Mouse (Mus musculus) myocyte (in vitro differentiated cells): ENCODE data around the gene Acsf3. TPM values are rescaled to one million over a fixed set of nuclear protein-coding genes. Genes with fewer than 3 reads are reported as not detected.

Experiments
- H3K27me3 ChIP-seq: one replicate; pipeline ENCODE4 v1.6.1; 2011; ENCODE audit not compliant: control insufficient read depth, insufficient read depth, insufficient read length
- H3K36me3 ChIP-seq: one replicate; pipeline ENCODE4 v1.6.1; 2011; ENCODE audit not compliant: control insufficient read depth, insufficient read depth
- H3K4me2 ChIP-seq: one replicate; pipeline ENCODE4 v1.6.1; 2011; ENCODE audit warnings: low read depth, control low read depth
- H3K4me3 ChIP-seq: one replicate; pipeline ENCODE4 v1.5.1; 2011; ENCODE audit warnings: mild to moderate bottlenecking, control low read depth, moderate library complexity
- H3K79me2 ChIP-seq: one replicate; pipeline ENCODE4 v1.6.1; 2011; ENCODE audit not compliant: control insufficient read depth, insufficient read depth
- H3ac ChIP-seq: one replicate; pipeline ENCODE4 v1.6.1; 2011; ENCODE audit not compliant: control insufficient read depth, insufficient read length
- CEBPB ChIP-seq: IDR thresholded peaks from 2 replicates; pipeline ENCODE4 v1.6.1; 2011; ENCODE audit warnings: mild to moderate bottlenecking, moderate library complexity; ENCODE audit not compliant: poor library complexity, insufficient read depth, severe bottlenecking
- E2F4 ChIP-seq: IDR thresholded peaks from one replicate; pipeline ENCODE4 v1.6.1; 2011; ENCODE audit warnings: mild to moderate bottlenecking, control low read depth, moderate library complexity; ENCODE audit not compliant: insufficient read depth
- MAX ChIP-seq: IDR thresholded peaks from one replicate; pipeline ENCODE4 v1.6.1; 2011; ENCODE audit warnings: low read depth, mild to moderate bottlenecking, control low read depth
- MYOD1 ChIP-seq, 3 experiments: IDR thresholded peaks; one replicate each; pipeline ENCODE4 v1.6.1; 2011; ENCODE audit warnings: control low read depth in 2 of 3, low read depth in 2 of 3, mild to moderate bottlenecking in 2 of 3, moderate library complexity in 1 of 3; ENCODE audit not compliant: insufficient read length in 2 of 3, control insufficient read depth in 1 of 3
- MYOG ChIP-seq, 3 experiments: IDR thresholded peaks; one replicate each; pipeline ENCODE4 v1.6.1; 2011; ENCODE audit warnings: control low read depth in 2 of 3, low read depth in 2 of 3, mild to moderate bottlenecking in 2 of 3; ENCODE audit not compliant: insufficient read length in 2 of 3, control insufficient read depth in 1 of 3, insufficient read depth in 1 of 3
- POLR2A ChIP-seq: IDR thresholded peaks from one replicate; pipeline ENCODE4 v1.6.1; 2011; ENCODE audit warnings: low read depth, mild to moderate bottlenecking, control low read depth, moderate library complexity; ENCODE audit not compliant: insufficient read length
- POLR2AphosphoS2 ChIP-seq: IDR thresholded peaks from one replicate; pipeline ENCODE4 v1.6.1; 2011; ENCODE audit warnings: low read depth, control low read depth; ENCODE audit not compliant: insufficient read length
- REST ChIP-seq: IDR thresholded peaks from one replicate; pipeline ENCODE4 v1.6.1; 2011; ENCODE audit warnings: mild to moderate bottlenecking, control low read depth, moderate library complexity; ENCODE audit not compliant: insufficient read depth, insufficient read length
- SRF ChIP-seq: IDR thresholded peaks from one replicate; pipeline ENCODE4 v1.6.1; 2011; ENCODE audit warnings: low read depth; ENCODE audit not compliant: control insufficient read depth, insufficient read length
- TCF12 ChIP-seq: IDR thresholded peaks from one replicate; pipeline ENCODE4 v1.6.1; 2011; ENCODE audit warnings: mild to moderate bottlenecking, control low read depth; ENCODE audit not compliant: poor library complexity, insufficient read depth, severe bottlenecking
- TCF3 ChIP-seq: IDR thresholded peaks from one replicate; pipeline ENCODE4 v1.6.1; 2011; ENCODE audit warnings: low read depth, control low read depth; ENCODE audit not compliant: insufficient read length
- USF1 ChIP-seq: IDR thresholded peaks from one replicate; pipeline ENCODE4 v1.6.1; 2011; ENCODE audit warnings: low read depth, mild to moderate bottlenecking, control low read depth, moderate library complexity
- polyA plus RNA-seq: library from polyadenylated mRNA; unstranded; fragments of >200 nt; fragmentation: generic; extraction: Trizol; gene quantifications from one replicate; pipeline ENCODE4 v1.2.1, GENCODE M21; 2012; ENCODE audit warnings: missing spikeins

Gene Acsf3
- polyA plus RNA-seq, 1 experiment, result 9.3 TPM

DNA sequence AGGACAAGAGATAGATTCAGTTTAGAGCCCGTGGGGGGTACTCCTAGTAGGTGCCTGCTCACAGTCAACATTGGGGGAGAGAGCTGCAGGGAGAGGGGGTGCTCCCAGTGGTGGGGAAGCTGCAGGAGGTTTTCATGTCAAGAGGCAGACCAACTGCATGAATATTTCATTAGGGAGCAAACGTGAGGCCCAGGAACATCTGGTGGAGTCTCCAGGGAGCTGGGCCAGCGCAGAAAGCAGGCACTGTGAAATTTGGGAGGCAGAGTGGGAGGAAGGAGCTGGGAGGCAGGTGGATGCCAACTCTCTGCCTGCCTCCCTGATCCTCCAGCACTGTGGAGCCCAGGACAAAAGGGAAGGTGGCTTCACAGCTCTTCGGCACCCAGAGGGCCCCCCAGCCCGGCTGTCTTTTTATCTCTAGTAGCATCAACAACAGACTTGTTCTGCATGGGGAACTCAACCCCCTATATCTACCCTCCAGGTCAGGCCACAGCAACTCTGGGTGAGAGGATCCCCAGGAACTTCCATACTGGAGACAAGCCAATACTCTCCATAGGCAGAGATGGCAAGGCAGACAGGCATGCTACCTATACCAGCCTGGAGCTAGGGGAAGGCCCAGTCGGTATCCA lies 25.8 kb upstream of the Acsf3 start:
- TF ChIP-seq POLR2AphosphoS2 (no peak), MAX (no peak)
- H3K27me3 ChIP-seq, result peaks cover 78% of the 10 kb centered on the region
- H3K4me3 ChIP-seq, result no peak overlapping the region
- no peaks in the 10 kb centered on the region for H3K36me3 ChIP-seq
- H3K79me2 ChIP-seq, result no peaks in the 10 kb centered on the region
- H3ac ChIP-seq, result no peak overlapping the region
- no peak overlapping the region for H3K4me2 ChIP-seq

DNA sequence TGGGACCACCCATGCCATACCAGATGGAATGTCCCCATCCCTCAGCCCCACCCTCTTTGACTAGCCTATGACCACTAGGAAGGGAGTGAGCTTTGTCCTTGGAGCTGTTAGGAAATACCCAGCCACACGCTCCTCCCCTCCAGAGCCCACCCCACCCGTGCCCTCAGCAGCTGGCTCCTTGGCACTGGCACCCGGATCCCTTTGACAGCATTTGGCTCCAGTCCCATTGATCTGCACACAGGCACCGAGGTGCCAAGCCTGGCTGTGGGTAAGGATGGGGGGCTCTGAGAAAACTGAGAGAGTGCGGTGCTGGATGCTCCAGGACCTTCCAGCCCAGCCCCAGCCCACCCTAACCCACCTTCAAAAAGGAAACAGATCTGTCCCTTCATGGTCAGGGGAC lies 23.9 kb upstream of the Acsf3 start:
- no peak overlapping the region for H3K4me3 ChIP-seq
- no peak for TF ChIP-seq REST
- no peak for TF ChIP-seq TCF12
- TF ChIP-seq MYOD1 (IDR thresholded peaks at IDR 0.05; ENCODE audit: control insufficient read depth in 1 of 3, insufficient read length in 2 of 3, low read depth in 2 of 3), result peak in 1 of 3 experiments; percentile 56
- no peak for TF ChIP-seq POLR2AphosphoS2
- no peak for TF ChIP-seq CEBPB
- peak in 2 of 3 experiments; percentile 12 to 71 for TF ChIP-seq MYOG (IDR thresholded peaks at IDR 0.05; ENCODE audit: control insufficient read depth in 1 of 3, insufficient read depth in 1 of 3, insufficient read length in 2 of 3, low read depth in 2 of 3)
- no peaks in the 10 kb centered on the region for H3K36me3 ChIP-seq
- peaks cover 78% of the 10 kb centered on the region for H3K27me3 ChIP-seq
- no peak overlapping the region for H3K4me2 ChIP-seq
- H3ac ChIP-seq, result no peak overlapping the region
- H3K79me2 ChIP-seq, result no peaks in the 10 kb centered on the region

DNA sequence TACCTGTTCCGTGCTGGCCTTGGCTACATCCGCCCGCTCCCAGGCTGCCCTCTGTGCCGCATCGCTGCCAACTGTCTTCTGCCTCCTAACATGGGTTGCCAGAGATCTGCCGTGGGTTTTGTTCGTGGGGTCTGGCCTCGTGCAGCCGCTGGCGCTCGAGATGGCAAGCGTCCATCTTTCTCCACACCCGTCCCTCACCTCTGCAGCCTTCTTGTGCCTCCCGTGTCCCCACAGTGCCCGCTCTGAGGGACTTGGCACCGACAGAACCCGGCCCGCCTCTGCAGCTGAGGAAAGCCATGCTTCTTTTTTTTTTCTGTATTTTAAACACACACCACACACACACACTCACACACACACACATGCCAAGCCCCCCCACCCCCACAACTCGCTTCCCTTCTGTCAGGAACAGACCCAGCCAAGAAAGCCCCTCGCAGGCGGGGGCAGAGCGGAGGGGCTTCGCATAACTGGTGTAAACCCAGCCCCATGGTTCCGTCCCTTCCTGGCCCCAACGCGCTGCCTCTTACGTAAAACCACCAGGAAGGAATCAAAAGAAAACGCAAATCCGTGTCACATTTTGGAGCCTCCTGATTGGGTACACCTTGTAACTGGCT lies 23.1 kb upstream of the Acsf3 start:
- TF ChIP-seq TCF3 (no peak), CEBPB (no peak), MAX (no peak), MYOD1 (IDR thresholded peaks at IDR 0.05; ENCODE audit: control insufficient read depth in 1 of 3, insufficient read length in 2 of 3, low read depth in 2 of 3) (no peak), TCF12 (no peak), MYOG (IDR thresholded peaks at IDR 0.05; ENCODE audit: control insufficient read depth in 1 of 3, insufficient read depth in 1 of 3, insufficient read length in 2 of 3, low read depth in 2 of 3) (no peak), POLR2AphosphoS2 (no peak), POLR2A (no peak)
- peaks cover 84% of the 10 kb centered on the region for H3K27me3 ChIP-seq
- H3K4me3 ChIP-seq, result no peak overlapping the region
- no peaks in the 10 kb centered on the region for H3K79me2 ChIP-seq
- H3ac ChIP-seq, result no peak overlapping the region
- H3K36me3 ChIP-seq, result no peaks in the 10 kb centered on the region
- H3K4me2 ChIP-seq, result no peak overlapping the region

DNA sequence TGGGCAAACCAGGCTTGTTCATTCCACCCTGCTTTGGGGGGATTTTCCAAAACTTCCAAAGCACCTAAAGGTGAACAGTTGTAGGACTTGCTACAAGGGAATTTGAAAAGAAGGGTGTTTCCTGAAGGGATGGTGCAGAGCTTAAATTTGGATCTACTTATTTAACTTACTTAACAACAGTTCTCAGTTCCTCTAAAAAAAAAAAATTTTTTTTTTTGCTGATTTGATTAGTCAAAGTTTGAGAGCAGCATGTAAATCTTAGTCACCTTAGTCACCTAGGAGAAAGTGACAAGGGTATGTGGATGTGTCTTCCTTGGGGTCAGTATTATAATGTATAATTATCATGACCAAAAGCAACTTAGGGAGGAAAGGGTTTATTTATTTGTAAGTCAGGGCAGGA lies 16.7 kb upstream of the Acsf3 start:
- no peak overlapping the region for H3K4me3 ChIP-seq
- no peak overlapping the region for H3K4me2 ChIP-seq
- no peak overlapping the region for H3ac ChIP-seq
- no peaks in the 10 kb centered on the region for H3K79me2 ChIP-seq
- H3K36me3 ChIP-seq, result no peaks in the 10 kb centered on the region
- H3K27me3 ChIP-seq, result peaks cover 33% of the 10 kb centered on the region
- no peak for TF ChIP-seq SRF
- TF ChIP-seq CEBPB, result no peak
- no peak for TF ChIP-seq POLR2A
- no peak for TF ChIP-seq REST
- TF ChIP-seq USF1, result no peak
- no peak for TF ChIP-seq TCF3
- no peak for TF ChIP-seq TCF12
- no peak for TF ChIP-seq MAX

DNA sequence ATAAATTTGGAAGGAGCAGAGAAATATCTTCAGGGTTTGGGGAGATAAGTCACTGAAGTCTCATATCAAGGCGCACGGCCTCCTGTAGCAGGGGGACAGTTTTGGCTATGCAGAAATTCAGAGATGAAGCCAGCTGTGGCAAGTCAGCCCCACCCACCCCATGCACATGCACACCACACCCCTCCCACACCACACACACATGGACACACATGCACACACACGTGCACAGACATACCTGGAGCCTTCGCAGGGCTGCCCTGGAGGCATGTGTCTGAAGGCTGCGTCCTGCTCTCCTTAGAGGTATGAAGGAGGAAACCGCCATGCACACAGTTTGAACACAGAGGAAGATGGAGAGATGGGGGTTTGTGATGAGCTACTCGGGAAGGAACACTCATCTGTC lies 15.2 kb upstream of the Acsf3 start:
- H3ac ChIP-seq, result no peak overlapping the region
- no peaks in the 10 kb centered on the region for H3K36me3 ChIP-seq
- H3K79me2 ChIP-seq, result no peaks in the 10 kb centered on the region
- no peak overlapping the region for H3K4me3 ChIP-seq
- peaks cover 25% of the 10 kb centered on the region for H3K27me3 ChIP-seq
- H3K4me2 ChIP-seq, result no peak overlapping the region
- TF ChIP-seq MYOD1 (IDR thresholded peaks at IDR 0.05; ENCODE audit: control insufficient read depth in 1 of 3, insufficient read length in 2 of 3, low read depth in 2 of 3), result peak in 1 of 3 experiments; percentile 14
- TF ChIP-seq E2F4, result no peak

DNA sequence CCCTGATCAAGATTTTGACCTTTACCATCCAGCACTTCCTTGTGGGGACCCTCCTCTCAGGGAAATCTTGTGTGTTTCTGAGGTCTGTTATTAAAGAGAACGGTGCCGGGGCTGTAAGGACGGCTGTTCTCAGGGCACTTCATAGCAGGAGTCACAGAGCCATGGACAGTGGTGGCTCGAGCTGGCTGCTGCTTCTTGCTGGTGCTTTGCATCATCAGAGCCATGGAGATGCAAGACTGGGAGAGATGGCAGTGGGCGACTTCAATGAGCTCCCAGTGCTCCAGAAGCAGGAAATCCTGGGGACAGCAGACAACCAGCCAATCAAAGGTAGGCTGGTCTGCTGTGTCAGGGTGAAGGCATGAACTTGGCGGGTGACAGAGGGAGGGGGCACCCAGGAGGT lies 14.2 kb upstream of the Acsf3 start:
- no peak for TF ChIP-seq MAX
- peak; percentile 86 for TF ChIP-seq CEBPB
- TF ChIP-seq MYOD1 (IDR thresholded peaks at IDR 0.05; ENCODE audit: control insufficient read depth in 1 of 3, insufficient read length in 2 of 3, low read depth in 2 of 3), result no peak
- TF ChIP-seq TCF3, result no peak
- no peak for TF ChIP-seq SRF
- TF ChIP-seq USF1, result no peak
- TF ChIP-seq POLR2AphosphoS2, result no peak
- TF ChIP-seq MYOG (IDR thresholded peaks at IDR 0.05; ENCODE audit: control insufficient read depth in 1 of 3, insufficient read depth in 1 of 3, insufficient read length in 2 of 3, low read depth in 2 of 3), result no peak
- TF ChIP-seq POLR2A, result peak; percentile 45
- no peak for TF ChIP-seq E2F4
- TF ChIP-seq REST, result no peak
- TF ChIP-seq TCF12, result no peak
- H3K79me2 ChIP-seq, result no peaks in the 10 kb centered on the region
- peaks cover 18% of the 10 kb centered on the region for H3K27me3 ChIP-seq

More for the DNA sequence above, 14.2 kb upstream of the Acsf3 start:
- peak overlapping the region; percentile 68 for H3K4me2 ChIP-seq
- H3K36me3 ChIP-seq, result no peaks in the 10 kb centered on the region
- H3K4me3 ChIP-seq, result no peak overlapping the region
- no peak overlapping the region for H3ac ChIP-seq
